Mouse (Mus musculus): ENCODE measurements around the gene Klhl18.

Gene Klhl18

GRCm38 (mm10) chr9:110476124-110477091 lies at the start of gene Klhl18, which contains the start of gene Kif9:
Gene Klhl18, minus strand, starts transcription at chr9:110476694.
Gene Kif9, plus strand, starts transcription at chr9:110476958.
- peak; percentile 99 for DNase-seq

DNA sequence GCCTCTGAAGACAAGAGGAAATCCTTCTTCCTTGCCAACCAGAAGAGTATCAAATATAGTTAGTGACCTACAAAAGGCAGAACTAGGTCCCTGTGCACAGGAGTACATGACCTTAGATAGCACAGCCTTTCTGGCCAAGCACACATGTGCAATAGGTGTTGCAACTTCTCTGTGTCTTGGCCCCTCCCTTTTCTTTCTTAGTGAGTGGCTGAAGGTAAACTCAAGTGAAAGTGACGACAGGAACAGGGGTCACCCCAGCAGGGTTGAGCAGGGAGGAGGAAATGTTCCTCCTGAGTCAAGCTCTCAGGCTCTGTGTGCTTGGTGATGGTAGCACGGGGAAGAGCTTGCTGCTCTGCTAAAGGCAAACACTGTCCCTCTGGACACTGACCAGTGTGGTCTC lies 49.2 kb upstream of the Klhl18 start:
- no peak for DNase-seq

- peak in 1 of 2 experiments; percentile 38 for DNase-seq
These were observed 14.4 kb upstream of the Klhl18 start for GRCm38 (mm10) chr9:110490913-110491312.

DNA sequence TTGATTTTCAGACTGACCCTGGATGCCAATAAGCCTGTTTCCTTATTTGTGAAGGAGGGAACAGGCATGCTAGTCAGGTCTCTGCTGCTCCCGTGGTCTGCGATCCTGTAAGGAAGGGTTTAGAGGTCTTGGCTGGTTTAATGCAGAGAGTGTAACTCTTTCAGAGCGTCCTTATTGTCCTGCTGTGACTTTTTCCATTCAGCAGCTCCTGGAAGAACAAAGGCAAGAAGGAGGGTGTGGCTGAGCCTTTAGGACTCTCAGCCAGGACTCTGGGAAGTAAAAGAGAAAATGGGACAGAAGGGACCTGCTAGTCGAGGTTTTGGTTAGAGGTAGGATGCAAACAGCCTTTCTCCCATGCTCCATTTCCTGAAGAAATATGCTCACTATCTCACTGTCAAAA lies 12.3 kb upstream of the Klhl18 start:
- no peak for DNase-seq

- DNase-seq, result no peak
These were observed 2.1 kb upstream of the Klhl18 start for GRCm38 (mm10) chr9:110478639-110479038.

- no peak for DNase-seq
These were observed 1.5 kb upstream of the Klhl18 start for GRCm38 (mm10) chr9:110477951-110478350.

DNA sequence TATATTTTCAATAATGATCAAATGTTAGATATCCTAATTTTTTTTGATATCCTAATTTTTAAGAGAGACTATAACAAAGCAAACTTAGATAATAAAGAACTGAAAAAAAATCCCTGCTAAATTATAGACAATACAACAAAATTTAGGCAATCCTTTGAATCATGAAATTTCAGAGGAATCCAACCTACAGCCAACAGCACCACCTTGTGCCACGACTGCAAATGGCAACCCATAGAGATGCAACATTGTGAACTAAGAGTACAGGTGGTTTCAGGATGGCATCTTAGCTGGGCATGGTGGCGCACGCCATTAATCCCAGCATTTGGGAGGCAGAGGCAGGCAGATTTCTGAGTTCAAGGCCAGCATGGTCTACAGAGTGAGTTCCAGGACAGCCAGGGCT lies 10.3 kb downstream of the Klhl18 start:
- peak in 1 of 2 experiments; percentile 36 for DNase-seq

DNA sequence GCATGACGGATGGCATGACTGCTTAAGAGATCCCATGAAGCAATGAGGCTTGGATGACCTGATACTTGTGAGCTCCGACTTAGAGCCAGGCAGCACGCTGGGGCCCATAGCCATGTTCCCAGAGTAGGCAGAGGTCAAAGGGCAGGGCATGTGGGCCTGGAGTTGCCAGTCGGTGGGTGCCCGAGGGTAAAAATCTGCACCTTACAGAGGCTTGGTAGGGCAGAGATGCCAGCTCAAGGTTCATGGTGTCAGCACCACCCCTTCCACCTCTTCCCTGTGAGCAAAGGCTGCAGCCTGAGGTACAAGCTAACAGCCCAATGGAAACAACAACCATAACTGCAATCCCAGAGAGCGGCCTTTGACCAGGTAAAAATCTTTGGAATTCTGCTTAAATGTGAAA lies 11.2 kb downstream of the Klhl18 start:
- DNase-seq, result peak; percentile 55 to 80

- no peak for DNase-seq
These were observed 12.4 kb downstream of the Klhl18 start for GRCm38 (mm10) chr9:110463983-110464591.

- DNase-seq, result no peak
These were observed 14.2 kb downstream of the Klhl18 start for GRCm38 (mm10) chr9:110462321-110462720.

DNA sequence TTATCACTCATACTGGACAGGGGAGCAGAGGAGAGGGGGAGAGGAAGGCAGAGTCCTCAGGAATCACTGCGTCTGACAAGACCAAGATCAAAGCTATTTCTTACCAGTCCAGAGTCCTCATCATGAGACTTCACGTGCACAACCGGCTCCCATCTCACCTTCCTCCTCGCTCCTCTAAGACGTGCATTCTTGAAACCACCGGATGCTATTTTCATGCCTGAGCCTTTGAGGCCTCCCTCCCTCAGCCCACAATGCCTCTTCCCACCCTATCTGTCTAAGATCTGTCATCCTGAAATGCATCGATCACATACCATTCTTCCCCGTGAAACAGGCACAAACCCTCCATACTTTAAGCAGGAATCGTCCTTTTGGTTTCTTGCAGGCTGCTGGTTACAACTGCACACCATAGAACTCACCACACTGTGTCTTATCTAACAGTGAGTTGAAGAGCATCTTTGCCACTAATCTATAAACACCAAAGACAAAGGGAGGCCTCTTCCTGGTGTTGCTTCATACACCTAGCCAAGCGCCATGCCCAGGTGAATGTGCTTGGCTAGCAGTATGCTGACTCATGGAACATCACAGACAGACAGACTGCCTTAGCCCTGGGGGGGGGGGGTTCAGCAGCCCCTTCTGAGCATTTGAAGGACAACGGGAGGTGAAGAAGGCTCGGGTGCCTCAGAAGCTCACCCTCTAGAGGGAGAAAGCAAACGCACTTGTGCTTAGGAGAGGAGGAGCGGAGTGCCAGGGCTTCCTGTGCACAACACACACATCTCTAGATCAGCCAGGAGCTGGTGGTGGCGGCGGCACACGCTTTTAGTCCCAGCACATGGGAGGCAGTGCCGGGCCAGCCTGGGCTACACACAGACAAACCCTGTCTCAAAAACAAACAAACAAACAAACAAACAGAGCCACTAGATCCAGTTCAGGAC lies 15.3 kb downstream of the Klhl18 start:
- DNase-seq, result no peak

DNA sequence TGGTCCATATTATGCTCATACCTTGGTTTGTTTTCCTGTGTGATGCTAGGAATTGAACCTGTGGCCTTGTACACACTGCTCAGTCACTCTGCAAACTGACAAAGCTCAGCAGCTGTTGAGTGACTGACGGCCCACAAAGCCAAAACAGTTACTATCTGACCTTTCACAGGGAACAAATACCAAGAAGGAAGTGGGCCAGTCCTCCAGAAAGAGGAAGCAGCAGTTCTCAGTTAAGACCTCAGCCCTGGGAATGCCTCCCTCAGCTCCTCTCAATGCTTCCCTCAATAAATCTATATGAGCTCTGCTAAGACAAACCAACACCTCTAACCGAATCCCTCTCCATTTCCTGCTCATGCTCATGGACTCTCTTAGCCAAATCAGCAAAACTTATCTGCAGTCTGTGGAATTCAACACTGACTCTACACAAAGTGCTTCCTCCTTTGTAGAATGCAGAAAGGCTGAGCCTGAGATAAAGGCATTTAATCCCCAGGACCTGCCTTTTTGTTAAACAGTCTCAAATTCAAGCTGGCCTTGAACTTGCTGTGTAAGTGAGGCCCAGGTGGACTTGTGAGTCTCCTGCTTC lies 17.3 kb downstream of the Klhl18 start:
- peak; percentile 21 to 46 for DNase-seq

- DNase-seq, result no peak
These were observed 18.6 kb downstream of the Klhl18 start for GRCm38 (mm10) chr9:110457926-110458325.

DNA sequence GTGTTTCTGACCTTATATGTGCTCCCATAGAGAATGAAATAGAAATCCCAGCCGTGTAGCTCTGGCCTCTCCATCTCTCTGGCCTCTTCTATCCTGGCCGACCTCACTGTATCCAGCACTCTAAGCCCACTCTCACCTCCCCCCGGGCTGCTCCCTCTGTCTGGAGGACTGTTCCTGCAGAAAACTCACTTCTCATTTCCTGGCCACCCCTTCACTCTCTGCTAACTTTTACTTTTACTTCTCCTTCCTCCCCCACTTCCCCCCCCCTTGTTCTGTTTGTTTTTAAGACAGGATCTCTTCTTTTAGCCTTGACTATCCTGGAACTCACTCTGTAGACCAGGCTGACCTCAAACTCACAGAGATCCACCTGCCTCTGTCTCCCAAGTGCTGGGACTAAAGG lies 24.0 kb downstream of the Klhl18 start:
- DNase-seq, result no peak

DNA sequence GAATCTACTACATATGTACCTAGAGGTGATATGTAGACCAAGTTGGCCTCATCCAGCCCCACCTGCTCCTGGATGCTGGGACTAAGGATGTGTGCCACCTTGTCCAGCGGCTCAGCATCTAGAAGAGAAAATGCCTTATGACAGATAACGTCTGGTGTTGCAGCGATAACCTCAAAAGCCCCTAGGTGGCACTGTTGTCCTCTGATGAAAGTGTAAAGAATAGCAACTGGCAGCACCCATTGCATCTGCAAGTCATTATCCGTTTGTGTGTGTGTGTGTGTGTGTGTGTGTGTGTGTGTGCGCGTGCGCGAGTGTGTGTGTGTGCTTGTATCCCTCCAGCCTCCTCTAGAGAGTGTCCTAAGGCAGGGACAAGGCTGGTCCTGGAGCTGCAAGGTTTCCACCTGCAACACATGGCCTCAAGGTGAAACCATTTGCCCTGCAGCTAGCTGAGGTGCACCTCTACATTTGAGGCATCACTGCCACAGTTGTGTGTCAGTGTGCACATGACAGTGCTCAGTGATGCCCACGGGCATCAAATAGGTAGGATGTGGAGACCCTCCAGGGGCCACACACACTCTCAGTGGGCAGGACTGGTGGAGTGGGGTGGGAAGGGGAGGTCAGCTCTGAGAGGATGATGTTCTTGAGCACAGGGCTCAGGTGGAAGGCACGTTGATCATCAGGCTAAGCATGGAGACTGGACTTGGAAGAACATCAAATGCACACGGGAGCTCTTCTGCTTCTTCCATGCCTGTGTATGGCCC lies 27.5 kb downstream of the Klhl18 start:
- peak; percentile 66 to 81 for DNase-seq

DNA sequence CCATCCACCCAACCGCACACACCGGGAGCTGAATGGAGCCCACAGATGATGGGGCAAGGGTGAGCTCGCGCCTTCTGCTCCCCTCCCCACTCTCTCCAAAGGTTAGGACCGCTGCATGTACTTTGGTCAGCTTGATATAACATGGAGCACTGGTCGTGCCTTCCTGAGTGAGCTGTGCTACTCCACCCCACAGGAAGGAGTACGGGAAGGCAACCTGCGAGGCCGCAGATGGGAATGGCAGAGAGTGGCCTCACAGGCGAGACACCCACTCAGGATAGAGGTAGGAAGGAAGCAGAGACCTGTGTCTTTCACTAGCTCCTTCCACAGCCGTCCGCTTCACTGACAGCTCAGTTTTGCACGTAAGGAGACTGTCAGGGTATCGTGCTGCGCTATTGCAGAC lies 28.1 kb downstream of the Klhl18 start:
- no peak for DNase-seq

GRCm38 (mm10) chr9:110440559-110440958 lies 35.9 kb downstream of the Klhl18 start:
- DNase-seq, result peak in 1 of 2 experiments; percentile 20

- DNase-seq, result peak in 1 of 2 experiments; percentile 23
These were observed 36.4 kb downstream of the Klhl18 start for GRCm38 (mm10) chr9:110440049-110440448.

GRCm38 (mm10) chr9:110436041-110436440 lies 40.5 kb downstream of the Klhl18 start:
- no peak for DNase-seq

- DNase-seq, result peak in 1 of 2 experiments; percentile 3
These were observed 43.4 kb downstream of the Klhl18 start for GRCm38 (mm10) chr9:110433045-110433444.

- DNase-seq, result no peak
These were observed 45.3 kb downstream of the Klhl18 start for GRCm38 (mm10) chr9:110431241-110431640.
